Mouse (Mus musculus): Measurements from ENCODE around the gene Nat10.
A peak's percentile ranks its signal among the peaks of the same experiment; 100 is the strongest.

The Nat10 gene

GRCm38 (mm10) chr2:103760906-103761716, at the start of gene Nat10:
TSS of gene Nat10 (minus strand) at chr2:103761270.
- peak; percentile 96 for DNase-seq (ENCODE audit: extremely low read depth, low read depth)

- DNase-seq (ENCODE audit: extremely low read depth, low read depth): no peak
Observed at GRCm38 (mm10) chr2:103810412-103810811, 49.3 kb upstream of the Nat10 start.

GRCm38 (mm10) chr2:103808466-103808865, 47.4 kb upstream of the Nat10 start:
- no peak for DNase-seq (ENCODE audit: extremely low read depth, low read depth)

- DNase-seq (ENCODE audit: extremely low read depth, low read depth): no peak
Observed at GRCm38 (mm10) chr2:103803770-103804530, 42.9 kb upstream of the Nat10 start.

- DNase-seq (ENCODE audit: extremely low read depth, low read depth): no peak
Observed at GRCm38 (mm10) chr2:103802422-103802821, 41.4 kb upstream of the Nat10 start.

- DNase-seq (ENCODE audit: extremely low read depth, low read depth): peak; percentile 77
Observed at GRCm38 (mm10) chr2:103797491-103798009, 36.5 kb upstream of the Nat10 start, which contains the start of gene Caprin1. TSS of gene Caprin1 (minus strand) at chr2:103797649.

- DNase-seq (ENCODE audit: extremely low read depth, low read depth): peak; percentile 28
Observed at GRCm38 (mm10) chr2:103796861-103797466, 35.9 kb upstream of the Nat10 start.

- peak; percentile 26 for DNase-seq (ENCODE audit: extremely low read depth, low read depth)
Observed at GRCm38 (mm10) chr2:103796211-103796860, 35.3 kb upstream of the Nat10 start.

- DNase-seq (ENCODE audit: extremely low read depth, low read depth): peak; percentile 57
Observed at GRCm38 (mm10) chr2:103795843-103796210, 34.8 kb upstream of the Nat10 start.

- no peak for DNase-seq (ENCODE audit: extremely low read depth, low read depth)
Observed at GRCm38 (mm10) chr2:103792009-103792408, 30.9 kb upstream of the Nat10 start.

- DNase-seq (ENCODE audit: extremely low read depth, low read depth): no peak
Observed at GRCm38 (mm10) chr2:103785735-103786134, 24.7 kb upstream of the Nat10 start.

GRCm38 (mm10) chr2:103784621-103785020, 23.6 kb upstream of the Nat10 start:
- no peak for DNase-seq (ENCODE audit: extremely low read depth, low read depth)

GRCm38 (mm10) chr2:103762492-103762891, 1.4 kb upstream of the Nat10 start:
- DNase-seq (ENCODE audit: extremely low read depth, low read depth): no peak

GRCm38 (mm10) chr2:103761993-103762392, 923 bp upstream of the Nat10 start:
- no peak for DNase-seq (ENCODE audit: extremely low read depth, low read depth)

- peak; percentile 39 for DNase-seq (ENCODE audit: extremely low read depth, low read depth)
Observed at GRCm38 (mm10) chr2:103760421-103760820, 649 bp downstream of the Nat10 start.

- no peak for DNase-seq (ENCODE audit: extremely low read depth, low read depth)
Observed at GRCm38 (mm10) chr2:103755458-103756085, 5.5 kb downstream of the Nat10 start.

GRCm38 (mm10) chr2:103754614-103755013, 6.5 kb downstream of the Nat10 start:
- no peak for DNase-seq (ENCODE audit: extremely low read depth, low read depth)

- no peak for DNase-seq (ENCODE audit: extremely low read depth, low read depth)
Observed at GRCm38 (mm10) chr2:103751771-103752170, 9.3 kb downstream of the Nat10 start.

- no peak for DNase-seq (ENCODE audit: extremely low read depth, low read depth)
Observed at GRCm38 (mm10) chr2:103749091-103749490, 12.0 kb downstream of the Nat10 start.

- no peak for DNase-seq (ENCODE audit: extremely low read depth, low read depth)
Observed at GRCm38 (mm10) chr2:103747891-103748290, 13.2 kb downstream of the Nat10 start.

GRCm38 (mm10) chr2:103746761-103747160, 14.3 kb downstream of the Nat10 start:
- DNase-seq (ENCODE audit: extremely low read depth, low read depth): no peak
